Mouse (Mus musculus) brain, embryonic 14.5 days (tissue): ENCODE data around the gene Pear1.

Source experiments
- CTCF ChIP-seq: fragments of 200-500 bp; IDR thresholded peaks from 2 replicates; pipeline ENCODE4 v1.5.1; 2012; ENCODE audit warnings: inconsistent platforms, mild to moderate bottlenecking, moderate library complexity, borderline replicate concordance; ENCODE audit not compliant: insufficient read depth, insufficient read length; ENCODE audit errors: extremely low read depth
- POLR2A ChIP-seq: fragments of 200-500 bp; IDR thresholded peaks from 2 replicates; pipeline ENCODE4 v1.6.1; 2012; ENCODE audit warnings: mild to moderate bottlenecking, inconsistent platforms, borderline replicate concordance; ENCODE audit not compliant: poor library complexity, insufficient read depth, insufficient read length, severe bottlenecking; ENCODE audit errors: extremely low read depth

GRCm38 (mm10) chr3:87778283-87778682 is 45.8 kb downstream of the Pear1 start:
- TF ChIP-seq POLR2A (no peak), CTCF (no peak)
